Mouse (Mus musculus): ENCODE results near the gene Hs3st5. TPM values are rescaled to one million over a fixed set of nuclear protein-coding genes. Genes with fewer than 3 reads are reported as not detected.
"Not testable (repeated sequence)": the region's sequence is repeated elsewhere in the genome, so short reads cannot be mapped to it uniquely, and the experiment has no call there.

The Hs3st5 gene
- not detected in 2 replicates for total RNA-seq (2017)

DNA sequence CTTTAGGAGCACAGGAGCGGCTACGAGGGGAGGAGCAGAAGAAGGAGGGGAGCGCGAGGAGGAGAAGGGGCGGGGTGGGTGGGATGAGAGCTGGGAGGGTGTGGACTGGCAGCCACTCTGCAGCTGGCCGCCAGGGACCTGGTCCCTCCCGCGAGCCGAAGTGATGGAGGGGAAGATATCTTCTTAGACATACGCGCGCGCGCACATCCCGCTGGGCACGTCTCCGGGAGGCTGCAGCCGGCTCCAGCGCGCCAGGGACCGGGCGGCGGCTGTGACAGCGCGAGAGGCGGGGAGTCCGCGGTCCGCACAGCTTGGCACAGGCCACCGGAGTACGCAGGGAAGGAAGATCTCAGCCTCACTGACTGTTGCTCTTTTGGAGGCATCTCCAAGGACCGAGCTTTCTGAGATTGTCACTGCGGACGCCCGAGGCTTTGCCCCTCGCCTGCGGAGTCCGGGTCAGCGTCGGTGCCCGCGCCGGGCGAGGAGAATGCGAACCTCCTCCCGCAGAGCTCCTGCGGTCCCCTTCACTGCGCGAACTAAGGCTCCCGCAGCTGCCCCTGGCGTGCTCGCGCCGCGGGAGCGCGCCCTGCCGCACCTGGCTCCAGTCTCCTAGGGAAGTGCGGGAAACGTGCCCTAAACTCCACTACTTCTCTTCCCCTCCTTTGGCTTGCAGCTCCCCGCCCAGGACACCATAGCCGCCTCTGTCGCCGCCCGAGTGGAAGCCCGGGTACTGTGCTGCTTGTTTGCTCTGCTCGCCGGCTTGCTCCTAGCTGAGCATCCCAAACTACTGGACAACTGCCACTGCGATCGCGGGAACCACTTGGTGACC is at the start of gene Hs3st5:
TSS of gene Hs3st5 (plus strand) at position 88 of the 829 bp plus-strand sequence.
- ATAC-seq (replicated peaks in 1 of 2; ENCODE audit: insufficient read depth in 1 of 2, low FRiP score in 2 of 2, low TSS enrichment in 1 of 2, low read depth in 1 of 2, poor library complexity in 2 of 2, severe bottlenecking in 2 of 2) = peak; percentile 50 to 61; a peak in 3 of 4 replicates

DNA sequence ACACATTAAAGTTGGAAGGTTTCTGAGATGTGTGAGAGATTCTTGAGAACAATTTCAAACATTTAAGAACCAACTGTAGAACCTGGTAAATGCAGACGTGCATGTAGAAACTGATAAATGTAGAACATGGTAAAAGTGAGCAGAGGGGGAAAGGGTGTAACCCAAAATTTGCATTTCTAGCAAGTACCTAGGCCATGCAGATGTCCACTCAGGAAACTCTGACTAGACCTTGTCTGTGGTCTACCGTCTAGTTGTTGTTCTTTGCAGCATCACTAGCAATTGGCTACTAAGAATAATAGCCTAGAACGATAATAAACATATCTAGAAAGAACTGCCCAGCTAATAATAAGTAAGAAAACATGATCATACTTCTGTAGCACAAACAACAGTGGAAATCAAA is 38.0 kb upstream of the Hs3st5 start:
- no peak for ATAC-seq (replicated peaks in 1 of 2; ENCODE audit: insufficient read depth in 1 of 2, low FRiP score in 2 of 2, low TSS enrichment in 1 of 2, low read depth in 1 of 2, poor library complexity in 2 of 2, severe bottlenecking in 2 of 2)

DNA sequence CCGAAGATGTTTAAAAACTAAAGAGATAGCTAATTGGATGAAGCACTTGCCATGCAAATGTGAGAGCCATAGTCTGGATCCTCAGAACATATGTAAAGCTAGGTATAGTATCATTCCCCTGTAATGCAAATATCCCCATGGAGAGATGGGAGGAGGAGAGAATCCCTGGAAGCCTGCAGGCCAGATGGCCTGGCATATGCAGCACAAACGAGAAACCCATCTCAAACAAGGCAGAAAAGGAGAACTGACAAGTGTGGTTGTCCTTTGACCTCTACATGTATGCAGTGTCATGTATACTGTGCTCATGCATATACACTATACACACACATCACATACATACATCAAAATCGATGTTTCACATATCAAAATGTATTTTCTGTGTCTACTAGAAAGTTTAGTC is 35.5 kb upstream of the Hs3st5 start:
- no peak for ATAC-seq (replicated peaks in 1 of 2; ENCODE audit: insufficient read depth in 1 of 2, low FRiP score in 2 of 2, low TSS enrichment in 1 of 2, low read depth in 1 of 2, poor library complexity in 2 of 2, severe bottlenecking in 2 of 2)

DNA sequence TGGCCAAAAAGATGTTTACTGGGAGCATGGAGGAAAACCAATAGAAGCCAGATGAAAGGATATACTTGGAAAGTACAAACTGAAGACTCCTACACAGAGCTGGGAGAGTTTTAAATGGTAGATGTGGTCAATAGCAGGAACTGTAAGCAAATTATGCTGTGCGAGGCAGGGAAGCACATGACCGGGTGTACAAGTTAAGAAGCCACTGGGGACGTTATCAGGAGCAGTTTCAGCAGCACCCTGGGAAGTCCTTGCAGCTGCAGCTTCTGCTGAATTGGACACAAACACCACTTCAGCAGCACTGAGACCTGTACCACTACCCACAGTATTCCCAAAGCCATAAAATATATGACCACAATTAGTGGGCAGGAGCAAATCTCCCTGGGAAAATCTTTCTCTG is 31.8 kb upstream of the Hs3st5 start:
- no peak for ATAC-seq (replicated peaks in 1 of 2; ENCODE audit: insufficient read depth in 1 of 2, low FRiP score in 2 of 2, low TSS enrichment in 1 of 2, low read depth in 1 of 2, poor library complexity in 2 of 2, severe bottlenecking in 2 of 2)

- ATAC-seq (replicated peaks in 1 of 2; ENCODE audit: insufficient read depth in 1 of 2, low FRiP score in 2 of 2, low TSS enrichment in 1 of 2, low read depth in 1 of 2, poor library complexity in 2 of 2, severe bottlenecking in 2 of 2) = no peak
These were observed 29.1 kb upstream of the Hs3st5 start for GRCm38 (mm10) chr10:36477543-36477942.

DNA sequence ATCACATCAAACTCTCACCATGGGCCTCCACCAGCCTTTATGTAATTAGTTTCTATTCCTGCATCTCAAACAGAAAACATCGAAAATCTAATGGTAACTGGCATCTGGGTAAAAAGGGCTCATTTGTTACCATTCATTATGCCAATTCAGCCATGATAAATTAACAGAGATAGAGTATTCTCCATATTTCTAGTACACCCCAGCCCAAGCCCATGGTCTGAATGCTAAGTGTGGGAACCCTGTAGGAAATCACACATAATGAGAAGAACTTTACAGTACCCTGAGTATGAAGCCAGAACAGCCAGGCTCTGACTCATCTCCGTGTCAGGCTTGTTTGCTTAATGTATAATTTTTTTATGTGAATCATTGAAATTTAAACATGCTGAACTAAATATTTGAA is 23.3 kb upstream of the Hs3st5 start:
- ATAC-seq (replicated peaks in 1 of 2; ENCODE audit: insufficient read depth in 1 of 2, low FRiP score in 2 of 2, low TSS enrichment in 1 of 2, low read depth in 1 of 2, poor library complexity in 2 of 2, severe bottlenecking in 2 of 2) = no peak

DNA sequence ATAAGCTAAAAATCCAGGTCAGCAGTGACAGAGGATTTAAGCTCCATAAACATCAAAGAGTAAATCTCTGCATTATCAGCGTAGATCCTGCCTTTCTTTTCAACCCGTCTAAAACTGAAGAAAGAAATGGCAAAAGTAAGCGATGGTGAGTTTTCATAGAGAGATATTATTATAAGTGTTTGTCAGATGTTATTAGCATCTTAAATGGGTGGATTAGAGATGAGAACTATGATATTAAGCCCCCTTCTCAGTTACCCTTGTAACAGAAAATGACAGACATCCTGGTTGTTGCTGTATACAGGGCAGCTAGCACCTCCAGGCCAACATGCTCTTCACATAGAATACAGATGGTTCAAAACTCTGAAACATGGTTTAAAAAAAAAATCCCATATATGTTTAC is 22.6 kb upstream of the Hs3st5 start:
- ATAC-seq (replicated peaks in 1 of 2; ENCODE audit: insufficient read depth in 1 of 2, low FRiP score in 2 of 2, low TSS enrichment in 1 of 2, low read depth in 1 of 2, poor library complexity in 2 of 2, severe bottlenecking in 2 of 2) = no peak

DNA sequence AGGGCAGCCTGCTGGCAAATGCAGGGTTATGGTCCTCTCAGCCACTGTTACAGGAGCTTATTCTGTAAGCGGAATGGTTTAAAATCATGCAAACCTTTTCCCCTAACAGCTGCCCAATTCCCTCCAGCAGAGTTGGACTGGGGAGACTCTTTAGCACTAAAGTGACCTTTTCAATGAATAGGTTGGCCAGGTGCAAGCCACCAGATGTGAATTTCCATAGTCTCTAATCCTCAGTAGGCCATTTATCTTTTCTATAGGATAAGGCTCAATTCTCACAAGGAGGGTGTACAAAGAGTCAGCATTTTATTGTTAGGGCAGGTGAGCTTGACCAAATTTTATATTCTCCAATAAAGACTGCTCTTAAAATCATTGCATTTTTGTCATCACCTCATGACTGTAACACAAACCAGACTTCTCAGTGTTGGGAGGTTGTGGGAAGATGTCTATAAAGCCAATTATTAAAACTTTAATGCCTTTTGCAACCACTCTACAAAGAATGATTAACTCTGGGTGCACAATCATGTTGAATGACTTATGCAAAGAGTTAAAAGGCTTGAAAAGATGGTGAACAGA is 21.8 kb upstream of the Hs3st5 start:
- no peak for ATAC-seq (replicated peaks in 1 of 2; ENCODE audit: insufficient read depth in 1 of 2, low FRiP score in 2 of 2, low TSS enrichment in 1 of 2, low read depth in 1 of 2, poor library complexity in 2 of 2, severe bottlenecking in 2 of 2)

GRCm38 (mm10) chr10:36493566-36493965 is 13.0 kb upstream of the Hs3st5 start:
- no peak for ATAC-seq (replicated peaks in 1 of 2; ENCODE audit: insufficient read depth in 1 of 2, low FRiP score in 2 of 2, low TSS enrichment in 1 of 2, low read depth in 1 of 2, poor library complexity in 2 of 2, severe bottlenecking in 2 of 2)

- ATAC-seq (replicated peaks in 1 of 2; ENCODE audit: insufficient read depth in 1 of 2, low FRiP score in 2 of 2, low TSS enrichment in 1 of 2, low read depth in 1 of 2, poor library complexity in 2 of 2, severe bottlenecking in 2 of 2) = no peak
These were observed 6.9 kb upstream of the Hs3st5 start for GRCm38 (mm10) chr10:36499713-36500112.

DNA sequence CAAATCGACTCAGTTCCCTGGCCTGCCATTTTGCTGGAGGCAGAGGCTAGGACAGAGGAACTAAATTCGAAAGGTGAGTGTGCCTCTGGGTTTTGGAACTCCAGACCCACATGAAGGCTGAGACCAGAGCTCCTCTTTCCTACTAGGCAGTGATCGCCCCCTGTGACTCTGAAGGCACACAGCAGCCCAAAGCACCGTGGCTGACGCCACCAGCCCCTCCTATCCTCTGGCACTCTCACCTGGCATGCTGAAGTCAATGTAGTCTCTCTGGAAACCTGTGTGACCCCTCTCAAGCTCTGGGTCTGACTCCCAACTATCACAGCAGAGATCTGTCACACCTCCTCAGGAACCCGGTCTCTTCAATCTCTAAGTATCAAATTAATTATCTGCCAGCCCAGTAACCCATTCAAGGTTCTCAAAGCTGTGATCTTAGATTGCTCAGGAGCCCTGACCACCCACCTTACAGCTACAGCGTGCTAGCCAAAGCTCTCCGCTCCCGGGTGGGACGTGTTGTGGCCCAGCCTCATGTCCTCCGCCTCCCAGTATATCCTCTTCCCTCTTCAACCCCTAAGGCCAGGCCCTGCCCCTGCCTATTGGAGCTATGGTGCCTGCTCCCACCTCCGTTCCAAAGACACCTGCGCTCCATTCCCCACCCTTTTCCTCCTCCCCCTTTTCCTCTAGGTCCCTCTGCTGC is 434 bp upstream of the Hs3st5 start:
- ATAC-seq (replicated peaks in 1 of 2; ENCODE audit: insufficient read depth in 1 of 2, low FRiP score in 2 of 2, low TSS enrichment in 1 of 2, low read depth in 1 of 2, poor library complexity in 2 of 2, severe bottlenecking in 2 of 2) = 0 out of 4 replicates have a peak, but pooled peaks of 1 of the 2 experiments have one; percentile 18

- no peak for ATAC-seq (replicated peaks in 1 of 2; ENCODE audit: insufficient read depth in 1 of 2, low FRiP score in 2 of 2, low TSS enrichment in 1 of 2, low read depth in 1 of 2, poor library complexity in 2 of 2, severe bottlenecking in 2 of 2)
These were observed 899 bp downstream of the Hs3st5 start for GRCm38 (mm10) chr10:36507556-36507870.

DNA sequence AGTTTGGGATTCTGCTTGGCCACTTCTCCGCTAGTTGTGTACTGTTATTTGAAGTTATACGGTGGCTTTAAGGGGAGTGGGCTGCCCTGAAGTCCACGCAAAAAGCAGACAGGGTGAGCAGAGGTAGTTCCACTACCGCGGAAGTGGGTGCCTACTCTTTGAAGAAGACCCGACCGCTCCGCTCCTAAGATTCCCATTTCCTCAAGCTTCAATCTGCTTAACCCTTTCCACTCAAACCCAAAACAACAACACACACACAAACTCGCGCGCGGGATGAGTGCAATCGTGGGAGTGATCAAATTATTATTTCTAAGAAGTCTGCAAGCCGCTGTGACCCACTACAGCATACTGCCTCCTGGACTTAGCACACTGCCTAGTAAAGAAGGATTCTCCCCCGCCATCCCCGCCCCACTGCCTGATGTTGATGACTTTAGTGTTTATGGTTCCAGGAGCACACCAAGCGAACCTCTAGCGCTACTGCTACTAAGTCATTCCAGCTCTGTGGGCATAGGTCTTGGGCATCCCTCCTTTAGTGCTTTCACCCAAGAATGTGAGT is 1.5 kb downstream of the Hs3st5 start:
- no peak for ATAC-seq (replicated peaks in 1 of 2; ENCODE audit: insufficient read depth in 1 of 2, low FRiP score in 2 of 2, low TSS enrichment in 1 of 2, low read depth in 1 of 2, poor library complexity in 2 of 2, severe bottlenecking in 2 of 2)

DNA sequence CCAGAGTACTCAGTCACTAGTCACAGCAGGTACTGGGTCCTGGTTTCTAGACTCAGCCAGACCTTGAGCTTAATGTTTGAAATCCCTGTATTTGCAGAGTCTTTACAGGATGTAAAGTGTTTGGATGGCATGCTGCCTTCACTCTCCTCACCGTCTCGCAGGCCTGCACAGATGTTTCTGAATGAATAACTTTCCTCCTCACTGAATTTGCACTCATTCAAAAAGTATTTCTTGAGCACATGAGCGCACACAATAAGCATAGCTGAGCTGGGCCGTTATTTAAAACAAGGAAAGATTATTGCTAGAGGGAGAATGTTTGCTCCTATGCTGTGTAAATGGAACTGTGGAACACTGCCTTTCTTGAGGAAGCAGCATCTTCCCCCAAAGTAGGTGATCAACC is 2.9 kb downstream of the Hs3st5 start:
- no peak for ATAC-seq (replicated peaks in 1 of 2; ENCODE audit: insufficient read depth in 1 of 2, low FRiP score in 2 of 2, low TSS enrichment in 1 of 2, low read depth in 1 of 2, poor library complexity in 2 of 2, severe bottlenecking in 2 of 2)

- ATAC-seq (replicated peaks in 1 of 2; ENCODE audit: insufficient read depth in 1 of 2, low FRiP score in 2 of 2, low TSS enrichment in 1 of 2, low read depth in 1 of 2, poor library complexity in 2 of 2, severe bottlenecking in 2 of 2) = no peak
These were observed 17.3 kb downstream of the Hs3st5 start for GRCm38 (mm10) chr10:36523881-36524280.

GRCm38 (mm10) chr10:36533633-36534335 is 27.2 kb downstream of the Hs3st5 start:
- ATAC-seq (replicated peaks in 1 of 2; ENCODE audit: insufficient read depth in 1 of 2, low FRiP score in 2 of 2, low TSS enrichment in 1 of 2, low read depth in 1 of 2, poor library complexity in 2 of 2, severe bottlenecking in 2 of 2) = no peak

- ATAC-seq (replicated peaks in 1 of 2; ENCODE audit: insufficient read depth in 1 of 2, low FRiP score in 2 of 2, low TSS enrichment in 1 of 2, low read depth in 1 of 2, poor library complexity in 2 of 2, severe bottlenecking in 2 of 2) = peak in 1 of 2 experiments; percentile 45; a peak in 2 of 4 replicates
These were observed 40.0 kb downstream of the Hs3st5 start for GRCm38 (mm10) chr10:36546622-36547021.

DNA sequence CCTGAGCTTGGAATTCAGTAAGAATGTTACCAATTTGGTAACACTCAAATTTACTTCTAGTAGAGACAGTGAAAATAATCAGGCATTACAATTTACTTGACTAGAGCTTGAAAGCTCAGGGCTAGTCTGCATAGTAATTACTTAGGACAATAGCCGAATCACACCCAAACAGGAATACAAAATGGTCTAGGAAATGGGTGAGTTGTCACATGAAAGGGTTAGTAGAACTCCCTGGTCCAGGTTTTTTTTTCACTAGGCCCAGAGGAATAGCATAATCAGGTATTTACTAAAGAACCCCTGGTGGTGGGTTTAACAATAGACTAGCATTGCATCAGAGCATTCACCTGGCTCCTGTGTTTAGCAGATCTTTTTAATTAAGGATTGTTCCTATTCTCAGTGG is 41.1 kb downstream of the Hs3st5 start:
- not testable (repeated sequence) for ATAC-seq (replicated peaks in 1 of 2; ENCODE audit: insufficient read depth in 1 of 2, low FRiP score in 2 of 2, low TSS enrichment in 1 of 2, low read depth in 1 of 2, poor library complexity in 2 of 2, severe bottlenecking in 2 of 2)

All from hematopoietic stem cell, adult 5-6 weeks (primary cell).